Mouse (Mus musculus): ENCODE measurements at regions not wholly inside any gene's neighbourhood (a gene's known extent, or its start where the extent isn't known, plus 50 kb on each side); places are given as distances from the start of the nearest gene placed in this dataset.

DNA sequence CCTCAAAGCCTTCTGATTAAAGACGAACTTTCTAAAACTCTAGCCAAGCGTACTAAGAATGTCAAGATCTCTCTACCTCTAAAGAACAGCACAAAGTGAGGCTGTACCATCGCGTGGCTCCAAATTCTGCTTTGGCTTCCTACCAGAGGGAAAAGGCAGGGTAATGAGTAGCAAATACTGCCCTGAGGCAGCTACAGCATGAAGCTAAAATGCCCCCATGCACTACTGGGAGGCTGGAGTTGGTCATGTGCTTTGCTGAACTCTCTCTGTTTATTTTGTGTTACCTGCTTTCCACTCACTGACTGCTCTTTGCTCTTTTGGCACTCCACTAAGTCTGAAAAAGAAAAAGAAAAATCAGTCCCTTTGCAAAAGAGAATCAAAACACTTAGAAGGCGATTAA lies 201.1 kb upstream of the Cpeb2 start:
- in situ Hi-C loops (cut with MboI; ENCODE audit: low pct_ligation_motif_present, low pct_unique_long_range_greater_than_20kb, low sequenced_read_pairs) (no loop called here), dilution Hi-C loops (cut with MboI; ENCODE audit: extremely low pct_ligation_motif_present, extremely low pct_unique_long_range_greater_than_20kb, low sequenced_read_pairs) (no loop called here)
- H3K27ac ChIP-seq (ENCODE audit: insufficient read depth, low read depth): no peak overlapping the region
- no peaks in the 10 kb centered on the region for H3K27me3 ChIP-seq (replicated peaks)
- no peaks in the 10 kb centered on the region for H3K9me3 ChIP-seq (replicated peaks; ENCODE audit: low read length)
- no peak overlapping the region for H3K4me3 ChIP-seq (replicated peaks in 1 of 3; ENCODE audit: low read depth in 2 of 3, low read length in 2 of 3, poor library complexity in 1 of 3)
- H3K4me2 ChIP-seq (ENCODE audit: insufficient read depth, low read depth, poor library complexity, severe bottlenecking): no peak overlapping the region
- peaks cover 0 to 3% of the 10 kb centered on the region in 2 experiments; a peak in 1 of 4 replicates for H3K4me1 ChIP-seq (ENCODE audit: control insufficient read depth in 1 of 2, insufficient read depth in 2 of 2)
- H3K79me2 ChIP-seq (replicated peaks; ENCODE audit: control insufficient read depth, extremely low read depth, insufficient read depth, poor library complexity, severe bottlenecking): no peaks in the 10 kb centered on the region
- DNase-seq (ENCODE audit: extremely low read depth): no peak
- no peaks in the 10 kb centered on the region for H3K36me3 ChIP-seq (replicated peaks in 1 of 2; ENCODE audit: control insufficient read depth in 1 of 2, insufficient read depth in 1 of 2, low read length in 1 of 2)
- TF ChIP-seq ZC3H11A (IDR thresholded peaks at IDR 0.05; ENCODE audit: low read depth, low read length) (no peak), POLR2A (IDR thresholded peaks at IDR 0.05; ENCODE audit: low read depth, low read length) (no peak), MAFK (IDR thresholded peaks at IDR 0.05; ENCODE audit: insufficient replicate concordance, low read length) (no peak), ELF1 (IDR thresholded peaks at IDR 0.05; ENCODE audit: low read depth, low read length) (no peak), BHLHE40 (IDR thresholded peaks at IDR 0.05; ENCODE audit: low read depth, low read length) (no peak), ETS1 (conservative IDR thresholded peaks at IDR 0.05; ENCODE audit: low read depth, low read length) (no peak), UBTF (IDR thresholded peaks at IDR 0.05; ENCODE audit: low read depth, low read length) (no peak), HCFC1 (IDR thresholded peaks at IDR 0.05; ENCODE audit: low read depth, low read length) (no peak), NELFE (IDR thresholded peaks at IDR 0.05; ENCODE audit: low read depth, low read length) (no peak), ZKSCAN1 (IDR thresholded peaks at IDR 0.05; ENCODE audit: borderline replicate concordance, low read depth, low read length) (no peak), MAZ (IDR thresholded peaks at IDR 0.05; ENCODE audit: low read depth, low read length) (no peak), ZNF384 (IDR thresholded peaks at IDR 0.05; ENCODE audit: low read depth, low read length) (no peak), MXI1 (IDR thresholded peaks at IDR 0.05; ENCODE audit: low read depth, low read length) (no peak), JUND (conservative IDR thresholded peaks at IDR 0.05; ENCODE audit: low read depth, low read length) (no peak)
- H3K9ac ChIP-seq (ENCODE audit: insufficient read depth, low read depth): no peak overlapping the region

DNA sequence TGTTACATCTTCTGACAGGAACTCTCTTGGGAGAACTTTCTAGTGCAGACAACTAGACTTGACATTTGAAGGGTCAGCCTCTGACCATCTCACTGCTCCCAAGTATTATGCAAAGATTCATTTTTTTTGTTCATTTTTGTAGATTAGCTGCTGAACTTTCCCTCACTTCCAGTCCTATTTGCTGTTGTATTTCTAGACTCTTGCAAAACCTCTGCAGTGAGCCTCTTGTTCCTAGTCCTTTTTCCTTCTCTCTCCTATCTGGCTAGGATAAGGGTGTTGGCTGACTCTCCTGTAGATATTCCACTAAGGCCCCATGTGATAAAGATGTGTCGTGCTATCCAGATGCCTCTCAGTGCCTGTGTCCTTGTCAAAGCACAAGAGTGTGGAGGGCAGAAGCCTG lies 198.5 kb upstream of the Cpeb2 start:
- Histone ChIP-seq H3K27me3 (replicated peaks) (no peaks in the 10 kb centered on the region), H3K9me3 (replicated peaks; ENCODE audit: low read length) (no peaks in the 10 kb centered on the region), H3K27ac (ENCODE audit: insufficient read depth, low read depth) (no peak overlapping the region), H3K36me3 (replicated peaks in 1 of 2; ENCODE audit: control insufficient read depth in 1 of 2, insufficient read depth in 1 of 2, low read length in 1 of 2) (no peaks in the 10 kb centered on the region), H3K4me3 (replicated peaks in 1 of 3; ENCODE audit: low read depth in 2 of 3, low read length in 2 of 3, poor library complexity in 1 of 3) (no peak overlapping the region), H3K79me2 (replicated peaks; ENCODE audit: control insufficient read depth, extremely low read depth, insufficient read depth, poor library complexity, severe bottlenecking) (no peaks in the 10 kb centered on the region), H3K9ac (ENCODE audit: insufficient read depth, low read depth) (no peak overlapping the region), H3K4me2 (ENCODE audit: insufficient read depth, low read depth, poor library complexity, severe bottlenecking) (no peak overlapping the region), H3K4me1 (ENCODE audit: control insufficient read depth in 1 of 2, insufficient read depth in 2 of 2) (peaks cover 8 to 11% of the 10 kb centered on the region in 2 experiments)
- in situ Hi-C loops (cut with MboI; ENCODE audit: low pct_ligation_motif_present, low pct_unique_long_range_greater_than_20kb, low sequenced_read_pairs) (no loop called here), dilution Hi-C loops (cut with MboI; ENCODE audit: extremely low pct_ligation_motif_present, extremely low pct_unique_long_range_greater_than_20kb, low sequenced_read_pairs) (no loop called here)
- TF ChIP-seq USF2 (conservative IDR thresholded peaks at IDR 0.05; ENCODE audit: low read depth, low read length) (no peak), JUN (IDR thresholded peaks at IDR 0.05; ENCODE audit: insufficient read depth, low read depth, low read length) (no peak), ZKSCAN1 (IDR thresholded peaks at IDR 0.05; ENCODE audit: borderline replicate concordance, low read depth, low read length) (no peak), TBP (conservative IDR thresholded peaks at IDR 0.05; ENCODE audit: low read depth, low read length) (no peak), POLR2AphosphoS2 (IDR thresholded peaks at IDR 0.05; ENCODE audit: low read depth, low read length) (no peak), IRF4 (IDR thresholded peaks at IDR 0.05; ENCODE audit: low read depth, low read length) (no peak), EP300 (IDR thresholded peaks at IDR 0.05; ENCODE audit: low read length) (no peak), MAFK (IDR thresholded peaks at IDR 0.05; ENCODE audit: insufficient replicate concordance, low read length) (no peak), TCF12 (IDR thresholded peaks at IDR 0.05; ENCODE audit: low read depth, low read length) (no peak), CHD2 (IDR thresholded peaks at IDR 0.05; ENCODE audit: low read length) (no peak), MYC (IDR thresholded peaks at IDR 0.05; ENCODE audit: low read depth, low read length) (no peak), RCOR1 (conservative IDR thresholded peaks at IDR 0.05; ENCODE audit: low read depth, low read length) (no peak)
- DNase-seq (ENCODE audit: extremely low read depth): no peak
